Mouse (Mus musculus): ENCODE measurements around the gene Zfp503. TPM values are rescaled to one million over a fixed set of nuclear protein-coding genes. Genes with fewer than 3 reads are reported as not detected.

Zfp503 gene
- polyA plus RNA-seq, 1 experiment from 2014 or later: 13.3 TPM

GRCm38 (mm10) chr14:21983311-21983949 is 6.0 kb downstream of the Zfp503 start:
- Histone ChIP-seq H3K27ac (ENCODE audit: low read depth, low read length) (peak overlapping the region; percentile 83), H3K27me3 (ENCODE audit: control insufficient read depth, insufficient read depth, low read length) (no peaks in the 10 kb centered on the region), H3K9ac (ENCODE audit: low read length) (peak overlapping the region; percentile 74), H3K4me3 (ENCODE audit: low read depth, low read length) (peak overlapping the region; percentile 51), H3K36me3 (ENCODE audit: control insufficient read depth, insufficient read depth, low read length) (peaks cover 13% of the 10 kb centered on the region), H3K4me2 (ENCODE audit: low read depth) (peak overlapping the region; percentile 60), H3K9me3 (ENCODE audit: control insufficient read depth, low read length) (no peaks in the 10 kb centered on the region), H3K4me1 (ENCODE audit: control insufficient read depth, insufficient read depth, low read length) (peaks cover 9% of the 10 kb centered on the region)
- no peak for DNase-seq (ENCODE audit: low spot score)
- under 1% methylated on average over 22 of the region's 22 CpGs for WGBS
- no peak for ATAC-seq (ENCODE audit: insufficient read depth, low FRiP score, low TSS enrichment)

- ATAC-seq (ENCODE audit: insufficient read depth, low FRiP score, low TSS enrichment) (no peak), DNase-seq (ENCODE audit: low spot score) (peak; percentile 74)
- peak overlapping the region; percentile 83 for H3K27ac ChIP-seq (ENCODE audit: low read depth, low read length)
- H3K36me3 ChIP-seq (ENCODE audit: control insufficient read depth, insufficient read depth, low read length): peaks cover 13% of the 10 kb centered on the region
- no peaks in the 10 kb centered on the region for H3K9me3 ChIP-seq (ENCODE audit: control insufficient read depth, low read length)
- H3K27me3 ChIP-seq (ENCODE audit: control insufficient read depth, insufficient read depth, low read length): no peaks in the 10 kb centered on the region
- H3K4me2 ChIP-seq (ENCODE audit: low read depth): peak overlapping the region; percentile 60
- WGBS: 1% methylated on average over 37 of the region's 38 CpGs
- peak overlapping the region; percentile 74 for H3K9ac ChIP-seq (ENCODE audit: low read length)
- peaks cover 9% of the 10 kb centered on the region for H3K4me1 ChIP-seq (ENCODE audit: control insufficient read depth, insufficient read depth, low read length)
- peak overlapping the region; percentile 51 for H3K4me3 ChIP-seq (ENCODE audit: low read depth, low read length)
These were observed 6.7 kb downstream of the Zfp503 start for GRCm38 (mm10) chr14:21982592-21983310.

- WGBS: 8% methylated on average over 14 of the region's 14 CpGs
- Histone ChIP-seq H3K4me3 (ENCODE audit: low read depth, low read length) (peak overlapping the region; percentile 51), H3K36me3 (ENCODE audit: control insufficient read depth, insufficient read depth, low read length) (peaks cover 13% of the 10 kb centered on the region), H3K27me3 (ENCODE audit: control insufficient read depth, insufficient read depth, low read length) (no peaks in the 10 kb centered on the region), H3K9ac (ENCODE audit: low read length) (peak overlapping the region; percentile 74), H3K4me1 (ENCODE audit: control insufficient read depth, insufficient read depth, low read length) (peaks cover 9% of the 10 kb centered on the region), H3K4me2 (ENCODE audit: low read depth) (peak overlapping the region; percentile 60), H3K27ac (ENCODE audit: low read depth, low read length) (peak overlapping the region; percentile 83), H3K9me3 (ENCODE audit: control insufficient read depth, low read length) (no peaks in the 10 kb centered on the region)
- DNase-seq (ENCODE audit: low spot score) (no peak), ATAC-seq (ENCODE audit: insufficient read depth, low FRiP score, low TSS enrichment) (no peak)
These were observed 7.3 kb downstream of the Zfp503 start for GRCm38 (mm10) chr14:21982096-21982591.

- Histone ChIP-seq H3K9me3 (ENCODE audit: control insufficient read depth, low read length) (0 out of 2 replicates have a peak, but pooled peaks cover 1% of the 10 kb centered on the region), H3K27me3 (ENCODE audit: control insufficient read depth, insufficient read depth, low read length) (no peaks in the 10 kb centered on the region), H3K27ac (ENCODE audit: low read depth, low read length) (no peak overlapping the region), H3K4me2 (ENCODE audit: low read depth) (peak overlapping the region; percentile 60), H3K9ac (ENCODE audit: low read length) (no peak overlapping the region), H3K4me1 (ENCODE audit: control insufficient read depth, insufficient read depth, low read length) (peaks cover 9% of the 10 kb centered on the region), H3K36me3 (ENCODE audit: control insufficient read depth, insufficient read depth, low read length) (peaks cover 13% of the 10 kb centered on the region), H3K4me3 (ENCODE audit: low read depth, low read length) (peak overlapping the region; percentile 12; the same call in 1 of the 2 replicates)
- ATAC-seq (ENCODE audit: insufficient read depth, low FRiP score, low TSS enrichment) (peak; percentile 67), DNase-seq (ENCODE audit: low spot score) (peak; percentile 93)
- WGBS: under 1% methylated on average over 22 of the region's 22 CpGs
These were observed 7.9 kb downstream of the Zfp503 start for GRCm38 (mm10) chr14:21981462-21981861.

- Histone ChIP-seq H3K4me2 (ENCODE audit: low read depth) (no peak overlapping the region), H3K9me3 (ENCODE audit: control insufficient read depth, low read length) (no peaks in the 10 kb centered on the region), H3K4me3 (ENCODE audit: low read depth, low read length) (no peak overlapping the region)
These were observed 20.4 kb downstream of the Zfp503 start for GRCm38 (mm10) chr14:21968978-21969377.

GRCm38 (mm10) chr14:21967375-21968010 is 21.9 kb downstream of the Zfp503 start:
- no peak overlapping the region for H3K4me2 ChIP-seq (ENCODE audit: low read depth)
- no peak overlapping the region for H3K4me3 ChIP-seq (ENCODE audit: low read depth, low read length)
- H3K27ac ChIP-seq (ENCODE audit: low read depth, low read length): no peak overlapping the region
- no peak overlapping the region for H3K9ac ChIP-seq (ENCODE audit: low read length)
- WGBS: 29% methylated on average over 12 of the region's 12 CpGs
- H3K9me3 ChIP-seq (ENCODE audit: control insufficient read depth, low read length): no peaks in the 10 kb centered on the region
- peaks cover 20% of the 10 kb centered on the region for H3K4me1 ChIP-seq (ENCODE audit: control insufficient read depth, insufficient read depth, low read length)
- ATAC-seq (ENCODE audit: insufficient read depth, low FRiP score, low TSS enrichment): peak; percentile 52; the same call in 1 of the 2 replicates
- no peaks in the 10 kb centered on the region for H3K36me3 ChIP-seq (ENCODE audit: control insufficient read depth, insufficient read depth, low read length)
- no peaks in the 10 kb centered on the region for H3K27me3 ChIP-seq (ENCODE audit: control insufficient read depth, insufficient read depth, low read length)
- DNase-seq (ENCODE audit: low spot score): peak; percentile 38

More at GRCm38 (mm10) chr14:21968978-21969377, 20.4 kb downstream of the Zfp503 start:
- 5% methylated on average over 4 of the region's 4 CpGs for WGBS
- DNase-seq (ENCODE audit: low spot score) (peak; percentile 90), ATAC-seq (ENCODE audit: insufficient read depth, low FRiP score, low TSS enrichment) (peak; percentile 78; the same call in 1 of the 2 replicates)
- Histone ChIP-seq H3K27me3 (ENCODE audit: control insufficient read depth, insufficient read depth, low read length) (no peaks in the 10 kb centered on the region), H3K36me3 (ENCODE audit: control insufficient read depth, insufficient read depth, low read length) (no peaks in the 10 kb centered on the region), H3K27ac (ENCODE audit: low read depth, low read length) (no peak overlapping the region), H3K9ac (ENCODE audit: low read length) (no peak overlapping the region), H3K4me1 (ENCODE audit: control insufficient read depth, insufficient read depth, low read length) (peaks cover 17% of the 10 kb centered on the region)

- no peak overlapping the region for H3K4me3 ChIP-seq (ENCODE audit: low read depth, low read length)
- H3K9ac ChIP-seq (ENCODE audit: low read length): no peak overlapping the region
- no peaks in the 10 kb centered on the region for H3K9me3 ChIP-seq (ENCODE audit: control insufficient read depth, low read length)
- ATAC-seq (ENCODE audit: insufficient read depth, low FRiP score, low TSS enrichment): no peak
- H3K27ac ChIP-seq (ENCODE audit: low read depth, low read length): no peak overlapping the region
- no peaks in the 10 kb centered on the region for H3K36me3 ChIP-seq (ENCODE audit: control insufficient read depth, insufficient read depth, low read length)
- no peaks in the 10 kb centered on the region for H3K27me3 ChIP-seq (ENCODE audit: control insufficient read depth, insufficient read depth, low read length)
- 43% methylated on average over 5 of the region's 5 CpGs for WGBS
- DNase-seq (ENCODE audit: low spot score): no peak
- no peak overlapping the region for H3K4me2 ChIP-seq (ENCODE audit: low read depth)
- H3K4me1 ChIP-seq (ENCODE audit: control insufficient read depth, insufficient read depth, low read length): peaks cover 22% of the 10 kb centered on the region
These were observed 23.1 kb downstream of the Zfp503 start for GRCm38 (mm10) chr14:21966276-21966675.

GRCm38 (mm10) chr14:21962381-21963050 is 26.9 kb downstream of the Zfp503 start:
- ATAC-seq (ENCODE audit: insufficient read depth, low FRiP score, low TSS enrichment): peak; percentile 45; the same call in 1 of the 2 replicates
- Histone ChIP-seq H3K27ac (ENCODE audit: low read depth, low read length) (no peak overlapping the region), H3K9me3 (ENCODE audit: control insufficient read depth, low read length) (no peaks in the 10 kb centered on the region), H3K27me3 (ENCODE audit: control insufficient read depth, insufficient read depth, low read length) (no peaks in the 10 kb centered on the region), H3K9ac (ENCODE audit: low read length) (no peak overlapping the region), H3K4me2 (ENCODE audit: low read depth) (peak overlapping the region; percentile 15; the same call in 1 of the 2 replicates), H3K4me1 (ENCODE audit: control insufficient read depth, insufficient read depth, low read length) (peaks cover 14% of the 10 kb centered on the region), H3K4me3 (ENCODE audit: low read depth, low read length) (no peak overlapping the region), H3K36me3 (ENCODE audit: control insufficient read depth, insufficient read depth, low read length) (no peaks in the 10 kb centered on the region)
- 49% methylated on average over 22 of the region's 22 CpGs for WGBS
- peak; percentile 67 for DNase-seq (ENCODE audit: low spot score)

Measured in neural tube, embryonic 11.5 days (tissue).